Mouse (Mus musculus) embryonic facial prominence, embryonic 14.5 days (tissue): ENCODE measurements around the gene Paxx. TPM values are rescaled to one million over a fixed set of nuclear protein-coding genes. Genes with fewer than 3 reads are reported as not detected.

ENCODE experiments used
- microRNA-seq: library from miRNA; unstranded; fragments of <30 nt; microRNA quantifications from one replicate; pipeline ENCODE4, GENCODE M21; 2016; ENCODE audit warnings: borderline number of aligned reads
- polyA plus RNA-seq: library from polyadenylated mRNA; unstranded; fragments of >200 nt; fragmentation: Nextera tagmentation; extraction: Ambion mirVana; gene quantifications from 2 replicates; pipeline ENCODE4 v1.2.1, GENCODE M21; 2014

The Paxx gene
- polyA plus RNA-seq, 1 experiment from 2014 or later = 41.7 TPM

Small RNA genes within 50 kb of the gene (microRNA-seq; reads per million reads assigned to microRNA genes)
- gene Mir3087 = not detected

Other genes with a start within 250 kb of the Paxx start
- gene Nelfb, start 249.6 kb downstream of the Paxx start, polyA plus RNA-seq = 76.8 and 94.4 TPM in 2 replicates
- not detected in 2 replicates for gene Stpg3, start 246.5 kb downstream of the Paxx start, polyA plus RNA-seq
- not detected in 2 replicates for gene Fam166a, start 242.3 kb downstream of the Paxx start, polyA plus RNA-seq
- gene Tubb4b, start 236.4 kb downstream of the Paxx start, polyA plus RNA-seq = 429 and 461 TPM in 2 replicates
- not detected in 2 replicates for gene Slc34a3, start 226.7 kb downstream of the Paxx start, polyA plus RNA-seq
- not detected in 2 replicates for gene Rnf224, start 224.3 kb downstream of the Paxx start, polyA plus RNA-seq
- gene Rnf208, start 218.8 kb downstream of the Paxx start, polyA plus RNA-seq = 11.8 and 16.3 TPM in 2 replicates
- 3.2 and 10.2 TPM in 2 replicates for gene Cysrt1, start 218.6 kb downstream of the Paxx start, polyA plus RNA-seq
- 4.5 and 6.1 TPM in 2 replicates for gene AL732309.1, start 214.2 kb downstream of the Paxx start, polyA plus RNA-seq
- 16.1 and 16.6 TPM in 2 replicates for gene Tmem203, start 205.7 kb downstream of the Paxx start, polyA plus RNA-seq
- gene Tprn, start 198.5 kb downstream of the Paxx start, polyA plus RNA-seq = 4.6 and 5.1 TPM in 2 replicates
- gene Ssna1, start 188.7 kb downstream of the Paxx start, polyA plus RNA-seq = 227 and 240 TPM in 2 replicates
- 104 and 113 TPM in 2 replicates for gene Anapc2, start 188.6 kb downstream of the Paxx start, polyA plus RNA-seq
- not detected in 2 replicates for gene Tmem210, start 172.9 kb downstream of the Paxx start, polyA plus RNA-seq
- 2.3 and 5.1 TPM in 2 replicates for gene Lrrc26, start 171.2 kb downstream of the Paxx start, polyA plus RNA-seq
- gene Grin1, start 141.9 kb downstream of the Paxx start, polyA plus RNA-seq = 1.7 and 1.8 TPM in 2 replicates
- gene Man1b1, start 128.8 kb downstream of the Paxx start, polyA plus RNA-seq = 74.7 and 75.0 TPM in 2 replicates
- gene Dpp7, start 104.7 kb downstream of the Paxx start, polyA plus RNA-seq = 19.7 and 23.8 TPM in 2 replicates
- 20.8 and 20.9 TPM in 2 replicates for gene Uap1l1, start 95.4 kb downstream of the Paxx start, polyA plus RNA-seq
- 21.4 and 29.3 TPM in 2 replicates for gene Sapcd2, start 88.8 kb downstream of the Paxx start, polyA plus RNA-seq
- gene Entpd2, start 65.2 kb downstream of the Paxx start, polyA plus RNA-seq = 11.3 and 12.9 TPM in 2 replicates
- gene Npdc1, start 61.7 kb downstream of the Paxx start, polyA plus RNA-seq = 75.1 TPM in 2 replicates
- gene Fut7, start 37.8 kb downstream of the Paxx start, polyA plus RNA-seq = 0.10 and 0.11 TPM in 2 replicates
- gene Abca2, start 32.4 kb downstream of the Paxx start, polyA plus RNA-seq = 6.4 and 6.9 TPM in 2 replicates
- gene Clic3, start 4.3 kb downstream of the Paxx start, polyA plus RNA-seq = 11.2 and 22.7 TPM in 2 replicates
- 156 and 191 TPM in 2 replicates for gene Ptgds, start 9.0 kb upstream of the Paxx start, polyA plus RNA-seq
- gene Lcn12, start 32.8 kb upstream of the Paxx start, polyA plus RNA-seq = not detected in 2 replicates
- 56.9 and 73.6 TPM in 2 replicates for gene Fbxw5, start 39.7 kb upstream of the Paxx start, polyA plus RNA-seq
- 5.0 and 5.1 TPM in 2 replicates for gene C8g, start 40.6 kb upstream of the Paxx start, polyA plus RNA-seq
- gene Traf2, start 85.8 kb upstream of the Paxx start, polyA plus RNA-seq = 30.0 and 33.9 TPM in 2 replicates
- 312 and 318 TPM in 2 replicates for gene Edf1, start 96.8 kb upstream of the Paxx start, polyA plus RNA-seq
- gene Mamdc4, start 113.8 kb upstream of the Paxx start, polyA plus RNA-seq = 1.4 and 1.7 TPM in 2 replicates
- 148 and 160 TPM in 2 replicates for gene Phpt1, start 114.1 kb upstream of the Paxx start, polyA plus RNA-seq
- gene Ajm1, start 120.7 kb upstream of the Paxx start, polyA plus RNA-seq = 0.40 and 1.4 TPM in 2 replicates
- 64.4 and 71.9 TPM in 2 replicates for gene Rabl6, start 147.4 kb upstream of the Paxx start, polyA plus RNA-seq
- gene Ccdc183, start 156.6 kb upstream of the Paxx start, polyA plus RNA-seq = 0.33 and 0.41 TPM in 2 replicates
- gene Tmem141, start 160.9 kb upstream of the Paxx start, polyA plus RNA-seq = 22.9 and 33.0 TPM in 2 replicates
- 2.8 and 4.9 TPM in 2 replicates for gene Fcna, start 166.9 kb upstream of the Paxx start, polyA plus RNA-seq
- gene Lcn8, start 192.0 kb upstream of the Paxx start, polyA plus RNA-seq = not detected in 2 replicates
- not detected in 2 replicates for gene Lcn5, start 196.9 kb upstream of the Paxx start, polyA plus RNA-seq
- gene Lcn6, start 215.7 kb upstream of the Paxx start, polyA plus RNA-seq = not detected in 2 replicates
- gene Lcn10, start 221.6 kb upstream of the Paxx start, polyA plus RNA-seq = not detected in 2 replicates
- gene Obp2a, start 238.9 kb upstream of the Paxx start, polyA plus RNA-seq = not detected in 2 replicates
- gene Bmyc, start 245.6 kb upstream of the Paxx start, polyA plus RNA-seq = 82.5 and 82.9 TPM in 2 replicates